Mouse (Mus musculus): Measurements from ENCODE around the gene Myl12a.

- no peak for TF ChIP-seq MYOD1 (IDR thresholded peaks at IDR 0.05; ENCODE audit: control insufficient read depth, insufficient read length, low read depth)
- no peak for TF ChIP-seq CTCF (IDR thresholded peaks at IDR 0.05; ENCODE audit: control insufficient read depth, insufficient read depth, insufficient read length)
- TF ChIP-seq CEBPB (IDR thresholded peaks at IDR 0.05; ENCODE audit: low read depth) = no peak
Measured at GRCm38 (mm10) chr17:71019309-71019655, 16.6 kb upstream of the Myl12a start.
